In genomic region chr7:126274626-126275025, GRCm38 (mm10) we compare ENCODE assay signal across 9 mouse cellular contexts. TPM values are rescaled to one million over a fixed set of nuclear protein-coding genes. Genes with fewer than 3 reads are reported as not detected.
A peak's percentile ranks its signal among the peaks of the same experiment; 100 is the strongest.
DNase-seq lines count a peak whose midpoint lies in the region; ATAC-seq lines count a peak whose summit lies in the region.
"Had no signal": no experiment of that assay in that cellular context is flagged by ENCODE, and none has a peak within 500 bp of the region (broad histone marks: within the 10 kb centered on the region; RNA-seq: fewer than 3 reads in every experiment).

No protein-coding gene starts in this region.

- peak overlapping the region; percentile 98 for H3K4me2 ChIP-seq in heart, embryonic 12.5 days
- peak overlapping the region; percentile 99 for H3K4me2 ChIP-seq in forebrain, embryonic 14.5 days (ENCODE audit: low read length)

- H3K4me1 ChIP-seq in heart, embryonic 12.5 days (replicated peaks) = peaks cover 34% of the 10 kb centered on the region
- H3K4me1 ChIP-seq in forebrain, embryonic 14.5 days (ENCODE audit: control insufficient read depth, insufficient read depth, low read length) = peaks cover 53% of the 10 kb centered on the region
- H3K4me1 ChIP-seq in midbrain, embryonic 10.5 days = peaks cover 73% of the 10 kb centered on the region

- H3K9me3 ChIP-seq in heart, embryonic 12.5 days (replicated peaks) = no peaks in the 10 kb centered on the region
- no peaks in the 10 kb centered on the region for H3K9me3 ChIP-seq in forebrain, embryonic 14.5 days (replicated peaks; ENCODE audit: control insufficient read depth, low read length)
- H3K9me3 ChIP-seq in midbrain, embryonic 10.5 days (replicated peaks) = no peaks in the 10 kb centered on the region

- ATAC-seq in heart, embryonic 12.5 days (ENCODE audit: insufficient number of reproducible peaks, low FRiP score) = no peak
- ATAC-seq in forebrain, embryonic 14.5 days = no peak

- no peak overlapping the region for H3K27ac ChIP-seq in heart, embryonic 12.5 days (ENCODE audit: poor library complexity, severe bottlenecking)
- peak overlapping the region; percentile 99 for H3K27ac ChIP-seq in forebrain, embryonic 14.5 days (ENCODE audit: low read depth, low read length)
- H3K27ac ChIP-seq in midbrain, embryonic 10.5 days (replicated peaks) = peak overlapping the region; percentile 99
- H3K27ac ChIP-seq: heart, adult 2 months had no signal

- peaks cover 10% of the 10 kb centered on the region; the same call in 1 of the 2 replicates for H3K27me3 ChIP-seq in heart, embryonic 12.5 days (replicated peaks)
- H3K27me3 ChIP-seq in forebrain, embryonic 14.5 days (replicated peaks; ENCODE audit: control insufficient read depth, insufficient read depth, low read length) = no peaks in the 10 kb centered on the region
- peaks cover 14% of the 10 kb centered on the region for H3K27me3 ChIP-seq in midbrain, embryonic 10.5 days (ENCODE audit: low read depth, poor library complexity, severe bottlenecking)

- peak overlapping the region; percentile 95; the same call in 1 of the 2 replicates for H3K9ac ChIP-seq in heart, embryonic 12.5 days
- H3K9ac ChIP-seq in forebrain, embryonic 14.5 days (ENCODE audit: low read length) = peak overlapping the region; percentile 100

- H3K36me3 ChIP-seq in heart, embryonic 12.5 days = peaks cover 22% of the 10 kb centered on the region; the same call in 1 of the 2 replicates
- peaks cover 53% of the 10 kb centered on the region for H3K36me3 ChIP-seq in forebrain, embryonic 14.5 days (ENCODE audit: control insufficient read depth, insufficient read depth, low read length)
- H3K36me3 ChIP-seq in midbrain, embryonic 10.5 days = peaks cover 56% of the 10 kb centered on the region

- H3K4me3 ChIP-seq in heart, embryonic 12.5 days = peak overlapping the region; percentile 88
- peak overlapping the region; percentile 100 for H3K4me3 ChIP-seq in forebrain, embryonic 14.5 days (ENCODE audit: low read depth, low read length)
- H3K4me3 ChIP-seq in midbrain, embryonic 10.5 days = peak overlapping the region; percentile 100
- H3K4me3 ChIP-seq: heart, adult 2 months had no signal

- 37% methylated on average over 4 of the region's 4 CpGs for WGBS in heart, embryonic 12.5 days
- 3% methylated on average over 4 of the region's 4 CpGs for WGBS in forebrain, embryonic 14.5 days
- 4% methylated on average over 4 of the region's 4 CpGs for WGBS in midbrain, embryonic 10.5 days

- no peak for DNase-seq in heart, adult 8-10 months (ENCODE audit: low spot score)
- DNase-seq in ZHBTc4 (ENCODE audit: low read depth, low spot score) = peak; percentile 63
- peak; percentile 76 for DNase-seq in forebrain, embryonic 14.5 days (ENCODE audit: low spot score)
- DNase-seq in midbrain, embryonic 10.5 days (ENCODE audit: low spot score) = no peak
- no peak for DNase-seq in urinary bladder, postnatal 36 days (ENCODE audit: low spot score in 2 of 2)
- DNase-seq in layer of hippocampus, adult 11-12 months (ENCODE audit: low spot score) = no peak
- no peak for DNase-seq in layer of hippocampus, postnatal 25 days (ENCODE audit: extremely low spot score in 1 of 2, low spot score in 1 of 2)
- DNase-seq: heart, adult 2 months had no signal

RNA-seq across cellular contexts. Expression of gene Sbk1, which starts 2.2 kb away (rescaled TPM):
- 24.0 and 24.5 TPM in 2 replicates for polyA plus RNA-seq in heart, embryonic 12.5 days (2016; fragmentation: Nextera tagmentation; extraction: Ambion mirVana)
- 10 to 100 TPM; 73.6 to 99.4 (median 84.5) TPM for total RNA-seq in heart, adult 8-10 months (2022)
- 289 and 315 TPM in 2 replicates for polyA plus RNA-seq in forebrain, embryonic 14.5 days (2014; fragmentation: Nextera tagmentation; extraction: Ambion mirVana)
- 91.5 and 129 TPM in 2 replicates for polyA plus RNA-seq in midbrain, embryonic 10.5 days (2016; fragmentation: Nextera tagmentation; extraction: Ambion mirVana)
- total RNA-seq in layer of hippocampus, postnatal 25 days (2021) = 10 to 100 TPM; 98.2 to 99.0 TPM

Comparison
In these comparisons a context has a peak if more than half of its experiments do, and no peak if none do; other contexts are left out.
1. DNase-seq: peak in ZHBTc4 (single experiment) and forebrain, embryonic 14.5 days (single experiment); none in heart, adult 8-10 months (single experiment), midbrain, embryonic 10.5 days (single experiment), urinary bladder, postnatal 36 days (0 of 2), layer of hippocampus, adult 11-12 months (single experiment) and layer of hippocampus, postnatal 25 days (0 of 2).
2. Peak in every context shown above with its lines, with median percentiles within 50 percentile points of each other: H3K4me3 ChIP-seq.